Mouse (Mus musculus): Measurements from ENCODE around the gene Slc30a2.

- TF ChIP-seq POLR2A (IDR thresholded peaks at IDR 0.05; ENCODE audit: borderline replicate concordance, extremely low read depth, insufficient read depth, insufficient read length, poor library complexity, severe bottlenecking) (no peak), CTCF (IDR thresholded peaks at IDR 0.05; ENCODE audit: borderline replicate concordance, extremely low read depth, insufficient read depth, insufficient read length) (no peak)
These were observed 31.3 kb downstream of the Slc30a2 start for GRCm38 (mm10) chr4:134374306-134374705.
